Mouse (Mus musculus) MEL (cell line): ENCODE measurements at regions not wholly inside any gene's neighbourhood (a gene's known extent, or its start where the extent isn't known, plus 50 kb on each side); places are given as distances from the start of the nearest gene placed in this dataset.

Experiments
- CHD2 ChIP-seq: IDR thresholded peaks from 2 replicates; pipeline ENCODE4 v1.6.1; 2011; ENCODE audit warnings: low read length, improper control_type of control experiment
- CTCF ChIP-seq, 3 experiments: IDR thresholded peaks in 2 of 3; conservative IDR thresholded peaks in 1 of 3; 2 replicates each; pipeline ENCODE4 v1.5.1; 2011 to 2012; ENCODE audit warnings: low read length in 3 of 3, low read depth in 2 of 3, mild to moderate bottlenecking in 2 of 3, improper control_type of control experiment in 1 of 3, inconsistent platforms in 1 of 3, mixed read lengths in 1 of 3, moderate library complexity in 1 of 3; ENCODE audit not compliant: control insufficient read depth in 1 of 3, insufficient read depth in 1 of 3, poor library complexity in 1 of 3, severe bottlenecking in 1 of 3
- HCFC1 ChIP-seq: IDR thresholded peaks from 2 replicates; pipeline ENCODE4 v1.6.1; 2012; ENCODE audit warnings: low read depth, mild to moderate bottlenecking, inconsistent platforms, low read length, improper control_type of control experiment, moderate library complexity
- MAFK ChIP-seq: IDR thresholded peaks from 2 replicates; pipeline ENCODE4 v1.6.1; 2011; ENCODE audit warnings: low read depth, mild to moderate bottlenecking, low read length, improper control_type of control experiment, borderline replicate concordance
- POLR2A ChIP-seq, 2 experiments: IDR thresholded peaks; 2 replicates each; pipeline ENCODE4 v1.6.1; 2011 to 2012; ENCODE audit warnings: low read length in 2 of 2, mild to moderate bottlenecking in 2 of 2, control low read depth in 1 of 2, improper control_type of control experiment in 1 of 2, low read depth in 1 of 2, moderate library complexity in 1 of 2; ENCODE audit not compliant: control insufficient read depth in 1 of 2, insufficient read depth in 1 of 2, poor library complexity in 1 of 2

DNA sequence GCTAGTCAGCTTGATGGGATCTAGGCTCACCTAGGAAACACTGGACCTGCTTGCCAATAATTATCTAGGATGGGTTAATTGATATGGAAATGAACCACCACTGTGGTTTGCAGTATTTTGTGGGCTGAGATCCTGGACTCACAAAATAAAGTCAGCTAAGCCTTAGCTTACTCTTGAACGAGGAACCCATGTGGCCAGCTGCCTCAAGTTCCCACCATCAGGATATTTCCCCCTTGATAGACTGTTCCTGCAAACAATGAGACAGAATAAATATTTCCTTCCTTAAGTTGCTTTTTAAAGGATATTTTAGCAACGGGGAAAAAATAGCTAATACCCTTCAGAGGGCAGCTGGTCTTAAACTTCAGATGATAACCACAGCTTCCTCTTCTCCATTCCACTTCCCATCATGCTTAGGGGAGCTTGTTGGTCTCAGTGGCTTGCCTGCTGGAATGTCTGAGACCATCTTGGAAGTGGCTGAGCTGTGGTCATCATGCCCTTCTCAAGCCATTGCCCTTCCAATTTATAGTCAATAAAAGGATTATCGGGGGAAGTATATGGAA lies 913.7 kb upstream of the Lrrc6 start:
- TF ChIP-seq CHD2: no peak
- no peak for TF ChIP-seq CTCF (IDR thresholded peaks at IDR 0.05 in 2 of 3, conservative IDR thresholded peaks at IDR 0.05 in 1 of 3; ENCODE audit: control insufficient read depth in 1 of 3, insufficient read depth in 1 of 3, low read depth in 2 of 3, low read length in 3 of 3, poor library complexity in 1 of 3, severe bottlenecking in 1 of 3)
- TF ChIP-seq MAFK: no peak
- no peak for TF ChIP-seq POLR2A (IDR thresholded peaks at IDR 0.05; ENCODE audit: control insufficient read depth in 1 of 2, insufficient read depth in 1 of 2, low read depth in 1 of 2, low read length in 2 of 2, poor library complexity in 1 of 2)
- no peak for TF ChIP-seq HCFC1
